Mouse (Mus musculus) spleen, postnatal 4 days (tissue): Measurements from ENCODE around the gene Dmrtc1c2.
"Not testable (repeated sequence)": the region's sequence is repeated elsewhere in the genome, so short reads cannot be mapped to it uniquely, and the experiment has no call there.

ENCODE experiments used
- DNase-seq, 2 experiments: peaks; one replicate each; pipeline ENCODE4 v3.0.0; 2022; ENCODE audit warnings: low spot score in 2 of 2

The Dmrtc1c2 gene

GRCm38 (mm10) chrX:102854516-102854915, at the start of gene Dmrtc1c2:
Gene Dmrtc1c2 (minus strand): TSS chrX:102854616.
- DNase-seq, result not testable (repeated sequence)

GRCm38 (mm10) chrX:102867871-102868270, 13.5 kb upstream of the Dmrtc1c2 start, which contains the start of gene 1700031F05Rik:
Gene 1700031F05Rik (minus strand): TSS chrX:102867971.
- no peak for DNase-seq

DNA sequence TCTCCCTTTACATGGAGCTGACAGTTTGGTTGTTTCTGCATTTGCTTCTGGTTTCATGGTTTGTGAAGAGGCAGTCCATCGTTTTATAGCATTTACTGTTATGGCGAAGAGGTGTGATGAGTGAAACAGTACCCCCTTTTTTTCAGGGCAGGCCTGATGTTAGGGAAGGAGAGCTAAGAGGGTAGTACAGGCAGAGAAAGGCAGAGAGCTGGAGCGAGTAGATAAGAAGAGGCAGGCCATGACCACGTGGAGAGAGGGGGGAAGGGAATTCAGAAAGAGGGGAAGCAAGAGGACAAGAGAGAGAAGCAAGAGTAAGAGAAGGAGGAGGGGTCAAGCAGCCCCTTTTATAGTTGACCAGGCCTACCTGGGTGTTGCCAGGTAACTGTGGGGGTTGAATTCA, 42.1 kb downstream of the Dmrtc1c2 start:
- DNase-seq, result no peak

DNA sequence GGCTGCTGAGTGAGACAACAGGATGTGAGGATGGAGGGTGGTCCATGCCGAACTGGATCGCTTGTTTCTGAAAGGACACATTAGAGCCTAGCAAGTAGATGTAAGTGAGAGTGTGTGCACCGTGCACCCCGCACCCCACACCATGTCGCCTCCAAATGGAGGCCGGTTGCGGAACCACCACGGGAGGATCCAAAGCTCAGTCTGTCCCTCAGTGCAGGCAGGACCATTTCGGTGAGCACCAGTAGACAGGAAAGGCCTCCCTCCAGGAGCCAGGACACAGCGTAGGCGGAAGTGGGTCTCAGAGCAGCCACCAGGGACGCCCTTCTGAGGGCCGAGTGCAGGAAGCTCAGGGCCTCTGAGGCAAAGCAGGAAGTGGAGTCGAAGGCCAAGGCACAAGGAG, 51.8 kb downstream of the Dmrtc1c2 start, which contains the start of gene Dmrtc1c1:
TSS of gene Dmrtc1c1 (plus strand) at position 301 of the 400 bp plus-strand sequence.
- DNase-seq, result not testable (repeated sequence)
